Comparison of ENCODE assay signal across 8 mouse cellular contexts in genomic region chr13:37857284-37858065, GRCm38 (mm10).
A peak's percentile ranks its signal among the peaks of the same experiment; 100 is the strongest.
DNase-seq lines count a peak whose midpoint lies in the region; ATAC-seq and TF ChIP-seq lines count a peak whose summit lies in the region.

No protein-coding gene starts in this region.

- H3K9ac ChIP-seq in forebrain, embryonic 15.5 days (replicated peaks): peak overlapping the region; percentile 55
- peak overlapping the region; percentile 63 for H3K9ac ChIP-seq in neural tube, embryonic 15.5 days (replicated peaks)

- under 1% methylated on average over 59 of the region's 59 CpGs for WGBS in forebrain, embryonic 15.5 days
- WGBS in lung, adult 2 months: 3% methylated on average over 59 of the region's 59 CpGs
- WGBS in neural tube, embryonic 15.5 days: under 1% methylated on average over 59 of the region's 59 CpGs

- H3K27ac ChIP-seq in forebrain, embryonic 15.5 days (replicated peaks): no peak overlapping the region
- peak overlapping the region; percentile 95 for H3K27ac ChIP-seq in layer of hippocampus, adult 2 months
- H3K27ac ChIP-seq in neural tube, embryonic 15.5 days (replicated peaks): peak overlapping the region; percentile 51

- peak overlapping the region; percentile 73 for H3K4me3 ChIP-seq in G1E (ENCODE audit: low read depth, low read length)
- peak overlapping the region; percentile 54 for H3K4me3 ChIP-seq in forebrain, embryonic 15.5 days
- H3K4me3 ChIP-seq in layer of hippocampus, adult 2 months: peak overlapping the region; percentile 87
- peak overlapping the region; percentile 69 for H3K4me3 ChIP-seq in lung, adult 2 months (replicated peaks; ENCODE audit: extremely low read depth, low read depth, low read length)
- peak overlapping the region; percentile 74 for H3K4me3 ChIP-seq in neural tube, embryonic 15.5 days (replicated peaks)

- peak; percentile 36; the same call in 1 of the 2 replicates for TF ChIP-seq POLR2A in lung, adult 2 months (IDR thresholded peaks at IDR 0.05; ENCODE audit: borderline replicate concordance, extremely low read depth, low read depth, low read length)

- H3K4me2 ChIP-seq in forebrain, embryonic 15.5 days (replicated peaks): peak overlapping the region; percentile 89
- H3K4me2 ChIP-seq in neural tube, embryonic 15.5 days: peak overlapping the region; percentile 86

- TF ChIP-seq CTCF in G1E (IDR thresholded peaks at IDR 0.05; ENCODE audit: low read depth, low read length): no peak
- TF ChIP-seq CTCF in layer of hippocampus, adult 2 months (conservative IDR thresholded peaks at IDR 0.05): no peak
- TF ChIP-seq CTCF in lung, adult 2 months (IDR thresholded peaks at IDR 0.05; ENCODE audit: insufficient read depth, low read length): no peak

- peak; percentile 54 for ATAC-seq in G1E (ENCODE audit: extremely low read depth, insufficient number of reproducible peaks, low FRiP score, poor library complexity, severe bottlenecking)
- ATAC-seq in forebrain, embryonic 15.5 days (replicated peaks): peak; percentile 98
- peak; percentile 95 for ATAC-seq in neural tube, embryonic 15.5 days (ENCODE audit: low FRiP score)

- no peaks in the 10 kb centered on the region for H3K27me3 ChIP-seq in G1E (ENCODE audit: insufficient read depth, low read length)
- 0 out of 2 replicates have a peak, but pooled peaks cover 5% of the 10 kb centered on the region for H3K27me3 ChIP-seq in forebrain, embryonic 15.5 days
- no peaks in the 10 kb centered on the region for H3K27me3 ChIP-seq in neural tube, embryonic 15.5 days (replicated peaks)

- intact Hi-C loops in heart, postnatal 25 days (cut with DNase I): no loop called here

- H3K4me1 ChIP-seq in G1E (ENCODE audit: insufficient read depth, low read depth, low read length): peaks cover 81% of the 10 kb centered on the region
- peaks cover 27% of the 10 kb centered on the region for H3K4me1 ChIP-seq in forebrain, embryonic 15.5 days
- H3K4me1 ChIP-seq in lung, adult 2 months (ENCODE audit: control insufficient read depth, insufficient read depth, low read length): peaks cover 34% of the 10 kb centered on the region
- peaks cover 30% of the 10 kb centered on the region for H3K4me1 ChIP-seq in neural tube, embryonic 15.5 days

- DNase-seq in G1E (ENCODE audit: low spot score): peak; percentile 96
- peak; percentile 90 for DNase-seq in cerebellum, adult 11-12 months
- DNase-seq in heart, postnatal 25 days (ENCODE audit: low spot score): peak; percentile 90
- peak; percentile 82 to 90 for DNase-seq in layer of hippocampus, adult 2 months (ENCODE audit: low spot score in 2 of 2)
- DNase-seq in lung, adult 2 months: peak; percentile 94
- peak; percentile 96 for DNase-seq in testis, postnatal 10 days (ENCODE audit: low spot score)

- H3K9me3 ChIP-seq in G1E (replicated peaks): no peaks in the 10 kb centered on the region
- H3K9me3 ChIP-seq in forebrain, embryonic 15.5 days: no peaks in the 10 kb centered on the region
- no peaks in the 10 kb centered on the region for H3K9me3 ChIP-seq in neural tube, embryonic 15.5 days (replicated peaks)

- peaks cover 36% of the 10 kb centered on the region for H3K36me3 ChIP-seq in G1E (replicated peaks)
- no peaks in the 10 kb centered on the region for H3K36me3 ChIP-seq in forebrain, embryonic 15.5 days
- no peaks in the 10 kb centered on the region for H3K36me3 ChIP-seq in neural tube, embryonic 15.5 days
